Mouse (Mus musculus) layer of hippocampus, postnatal 10 days (tissue): ENCODE measurements around the gene Pld4. TPM values are rescaled to one million over a fixed set of nuclear protein-coding genes. Genes with fewer than 3 reads are reported as not detected.
"Not testable (repeated sequence)": the region's sequence is repeated elsewhere in the genome, so short reads cannot be mapped to it uniquely, and the experiment has no call there.

Experiments used
- DNase-seq, 2 experiments: peaks; one replicate each; pipeline ENCODE4 v3.0.0; 2021; ENCODE audit warnings: low spot score in 2 of 2
- microRNA-seq, 2 experiments: library from miRNA; unstranded; fragments of <30 nt; microRNA quantifications; one replicate each; pipeline ENCODE4 v1.2.0; 2021
- total RNA-seq, 2 experiments: library from RNA; stranded (reverse); gene quantifications; 2 replicates each; pipeline ENCODE4 v1.2.3; 2021

Pld4 gene
- total RNA-seq, 2 experiments from 2014 or later = 9.2 to 11.7 TPM

GRCm38 (mm10) chr12:112800476-112800875, 40.0 kb downstream of the Pld4 start:
- DNase-seq = peak; percentile 77 to 81

GRCm38 (mm10) chr12:112801864-112802846, 41.7 kb downstream of the Pld4 start, which contains the start of gene Ahnak2:
Ahnak2 (minus strand) TSS chr12:112802657.
- DNase-seq = no peak

GRCm38 (mm10) chr12:112802917-112803316, 42.5 kb downstream of the Pld4 start:
- DNase-seq = no peak

GRCm38 (mm10) chr12:112804046-112804445, 43.6 kb downstream of the Pld4 start:
- DNase-seq = no peak

GRCm38 (mm10) chr12:112806044-112806443, 45.6 kb downstream of the Pld4 start:
- no peak for DNase-seq

GRCm38 (mm10) chr12:112807796-112808195, 47.3 kb downstream of the Pld4 start:
- no peak for DNase-seq

GRCm38 (mm10) chr12:112808212-112808586, 47.7 kb downstream of the Pld4 start:
- no peak for DNase-seq

- peak; percentile 90 to 94 for DNase-seq
These were observed 48.3 kb downstream of the Pld4 start, which contains the start of gene Clba1 for GRCm38 (mm10) chr12:112808587-112809364. Clba1 (plus strand) TSS chr12:112808937.

- DNase-seq = no peak
These were observed 49.2 kb downstream of the Pld4 start for GRCm38 (mm10) chr12:112809641-112810040.

GRCm38 (mm10) chr12:112810092-112810885, 49.8 kb downstream of the Pld4 start:
- DNase-seq = no peak

- no peak for DNase-seq
These were observed 52.9 kb downstream of the Pld4 start for GRCm38 (mm10) chr12:112813370-112813769.

- DNase-seq = no peak
These were observed 54.4 kb downstream of the Pld4 start for GRCm38 (mm10) chr12:112814682-112815470.

- DNase-seq = peak; percentile 66 to 70
These were observed 55.8 kb downstream of the Pld4 start for GRCm38 (mm10) chr12:112816294-112816693.

- not testable (repeated sequence) for DNase-seq
These were observed 56.4 kb downstream of the Pld4 start for GRCm38 (mm10) chr12:112816866-112817265.

Small RNA genes within 50 kb of the gene (microRNA-seq; reads per million reads assigned to microRNA genes)
- 2.4 to 4.7 reads per million in 2 experiments for gene Mir6940

Other genes starting within 250 kb of the Pld4 start
- 100 to 1,000 TPM; 108 to 118 TPM for gene Tmem179, start 243.9 kb upstream of the Pld4 start, total RNA-seq
- 10 to 100 TPM; 80.9 to 91.4 TPM for gene Inf2, start 171.9 kb upstream of the Pld4 start, total RNA-seq
- gene Adssl1, start 140.6 kb upstream of the Pld4 start, total RNA-seq = 1 to 10 TPM; 2.1 to 2.4 TPM
- gene Siva1, start 116.0 kb upstream of the Pld4 start, total RNA-seq = 10 to 100 TPM; 17.0 to 19.5 TPM
- 100 to 1,000 TPM; 182 to 185 TPM for gene Akt1, start 85.8 kb upstream of the Pld4 start, total RNA-seq
- under 1 TPM; 0.33 to 0.80 TPM for gene Zbtb42, start 81.8 kb upstream of the Pld4 start, total RNA-seq
- 100 to 1,000 TPM; 180 to 199 TPM for gene Cep170b, start 40.2 kb upstream of the Pld4 start, total RNA-seq
- 10 to 100 TPM; 11.8 to 17.1 TPM for gene Ahnak2, start 42.0 kb downstream of the Pld4 start, total RNA-seq
- gene Clba1, start 48.3 kb downstream of the Pld4 start, total RNA-seq = 10 to 100 TPM; 12.3 to 15.5 TPM
- 10 to 100 TPM in 1 of 2 experiments, 1 to 10 TPM in 1; 8.8 to 13.0 TPM for gene Cdca4, start 68.8 kb downstream of the Pld4 start, total RNA-seq
- not detected for gene Gpr132, start 107.6 kb downstream of the Pld4 start, total RNA-seq
- 10 to 100 TPM; 51.6 to 66.5 TPM for gene Jag2, start 169.1 kb downstream of the Pld4 start, total RNA-seq
- 10 to 100 TPM; 11.6 to 13.8 TPM for gene Nudt14, start 181.5 kb downstream of the Pld4 start, total RNA-seq
- gene Btbd6, start 215.8 kb downstream of the Pld4 start, total RNA-seq = 10 to 100 TPM; 52.1 to 57.5 TPM
- 10 to 100 TPM; 55.7 to 66.6 TPM for gene Brf1, start 240.0 kb downstream of the Pld4 start, total RNA-seq